Mouse (Mus musculus) adrenal gland, adult 2 months (tissue): ENCODE results near the gene Timp1. TPM values are rescaled to one million over a fixed set of nuclear protein-coding genes. Genes with fewer than 3 reads are reported as not detected.

Experiments used
- microRNA-seq, 2 experiments: library from miRNA; unstranded; fragments of <30 nt; microRNA quantifications; one replicate each; pipeline ENCODE4 v1.2.0; 2021
- polyA plus RNA-seq: library from polyadenylated mRNA; depleted of rRNA; stranded (reverse); fragments of >200 nt; gene quantifications from 2 replicates; pipeline ENCODE4 v1.2.3, GENCODE M21; 2012; rRNA removed
- total RNA-seq, 2 experiments: library from RNA; stranded (reverse); gene quantifications; 2 replicates each; pipeline ENCODE4 v1.2.3; 2021

Timp1 gene
- total and polyA plus RNA-seq, 3 experiments = 20.7 to 45.5 (median 34.9) TPM

Small RNAs within 50 kb of the gene (microRNA-seq; reads per million reads assigned to microRNA genes)
- gene Gm24824 (0 reads per million in 2 experiments), gene Mir5617 (0.88 to 1.2 reads per million in 2 experiments)

Other genes with a start within 250 kb of the Timp1 start
- gene Uba1, start 211.8 kb upstream of the Timp1 start, total RNA-seq = 100 to 1,000 TPM; 395 to 455 TPM
- gene Uba1, start 211.8 kb upstream of the Timp1 start, polyA plus RNA-seq = 426 and 599 TPM in 2 replicates
- 100 to 1,000 TPM; 145 to 176 TPM for gene Cdk16, start 182.2 kb upstream of the Timp1 start, total RNA-seq
- 244 and 254 TPM in 2 replicates for gene Cdk16, start 182.2 kb upstream of the Timp1 start, polyA plus RNA-seq
- gene Usp11, start 166.3 kb upstream of the Timp1 start, total RNA-seq = 10 to 100 TPM; 23.4 to 25.5 TPM
- 13.6 and 14.7 TPM in 2 replicates for gene Usp11, start 166.3 kb upstream of the Timp1 start, polyA plus RNA-seq
- 100 to 1,000 TPM; 120 to 133 TPM for gene Araf, start 72.4 kb upstream of the Timp1 start, total RNA-seq
- 229 and 248 TPM in 2 replicates for gene Araf, start 72.4 kb upstream of the Timp1 start, polyA plus RNA-seq
- gene Syn1, start 50.8 kb downstream of the Timp1 start, total RNA-seq = 10 to 100 TPM in 1 of 2 experiments, 1 to 10 TPM in 1; 8.1 to 12.4 TPM
- gene Syn1, start 50.8 kb downstream of the Timp1 start, polyA plus RNA-seq = 11.4 and 12.2 TPM in 2 replicates
- gene Cfp, start 61.4 kb downstream of the Timp1 start, total RNA-seq = 10 to 100 TPM; 11.6 to 12.1 TPM
- gene Cfp, start 61.4 kb downstream of the Timp1 start, polyA plus RNA-seq = 23.6 and 24.0 TPM in 2 replicates
- gene Elk1, start 80.4 kb downstream of the Timp1 start, total RNA-seq = 10 to 100 TPM; 14.6 to 16.5 TPM
- 34.3 and 35.0 TPM in 2 replicates for gene Elk1, start 80.4 kb downstream of the Timp1 start, polyA plus RNA-seq
- gene Uxt, start 91.9 kb downstream of the Timp1 start, total RNA-seq = 10 to 100 TPM; 35.9 to 42.6 TPM
- 6.9 TPM in 2 replicates for gene Uxt, start 91.9 kb downstream of the Timp1 start, polyA plus RNA-seq
- 1 to 10 TPM; 6.7 to 7.0 TPM for gene Zfp182, start 192.2 kb downstream of the Timp1 start, total RNA-seq
- 0.13 and 0.22 TPM in 2 replicates for gene Zfp182, start 192.2 kb downstream of the Timp1 start, polyA plus RNA-seq
- not detected for gene Spaca5, start 198.2 kb downstream of the Timp1 start, total RNA-seq
- not detected in 2 replicates for gene Spaca5, start 198.2 kb downstream of the Timp1 start, polyA plus RNA-seq
- 1 to 10 TPM; 1.5 to 2.5 TPM for gene Zfp300, start 219.4 kb downstream of the Timp1 start, total RNA-seq
- 0.03 and 0.08 TPM in 2 replicates for gene Zfp300, start 219.4 kb downstream of the Timp1 start, polyA plus RNA-seq
- not detected for gene Ssxa1, start 245.7 kb downstream of the Timp1 start, total RNA-seq
- gene Ssxa1, start 245.7 kb downstream of the Timp1 start, polyA plus RNA-seq = not detected in 2 replicates